Mouse (Mus musculus): ENCODE results near the gene Trmt1l. TPM values are rescaled to one million over a fixed set of nuclear protein-coding genes. Genes with fewer than 3 reads are reported as not detected.
A peak's percentile ranks its signal among the peaks of the same experiment; 100 is the strongest.
"Not testable (repeated sequence)": the region's sequence is repeated elsewhere in the genome, so short reads cannot be mapped to it uniquely, and the experiment has no call there.

Trmt1l gene
- polyA plus RNA-seq, 1 experiment from 2014 or later, result 52.5 TPM

DNA sequence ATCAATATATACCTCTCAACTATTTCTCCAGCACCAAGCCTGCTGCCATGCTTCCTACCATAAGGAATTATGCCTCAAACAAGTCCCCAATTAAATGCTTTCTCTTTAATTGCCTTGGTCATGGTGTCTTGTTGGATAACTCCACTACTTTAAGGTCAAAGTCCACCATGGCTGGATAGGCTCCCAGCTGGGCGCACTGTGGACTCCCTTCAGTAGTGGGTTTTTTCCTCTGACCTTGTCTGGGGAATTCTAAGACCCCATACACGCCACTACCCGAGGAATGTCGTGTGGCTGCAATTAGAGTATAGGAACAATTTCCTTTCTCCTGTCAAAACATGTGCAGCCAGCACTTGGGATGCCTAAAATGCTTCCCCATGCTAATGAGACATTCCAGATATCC lies 36.6 kb downstream of the Trmt1l start:
- no peaks in the 10 kb centered on the region for H3K27me3 ChIP-seq (ENCODE audit: low read depth, poor library complexity, severe bottlenecking)
- H3K9me3 ChIP-seq (replicated peaks), result no peaks in the 10 kb centered on the region
- H3K27ac ChIP-seq (replicated peaks), result no peak overlapping the region
- 78% methylated on average over 4 of the region's 4 CpGs for WGBS
- DNase-seq (ENCODE audit: low spot score), result no peak
- no peaks in the 10 kb centered on the region for H3K4me1 ChIP-seq
- H3K4me3 ChIP-seq, result no peak overlapping the region
- H3K36me3 ChIP-seq, result peaks cover 51% of the 10 kb centered on the region

DNA sequence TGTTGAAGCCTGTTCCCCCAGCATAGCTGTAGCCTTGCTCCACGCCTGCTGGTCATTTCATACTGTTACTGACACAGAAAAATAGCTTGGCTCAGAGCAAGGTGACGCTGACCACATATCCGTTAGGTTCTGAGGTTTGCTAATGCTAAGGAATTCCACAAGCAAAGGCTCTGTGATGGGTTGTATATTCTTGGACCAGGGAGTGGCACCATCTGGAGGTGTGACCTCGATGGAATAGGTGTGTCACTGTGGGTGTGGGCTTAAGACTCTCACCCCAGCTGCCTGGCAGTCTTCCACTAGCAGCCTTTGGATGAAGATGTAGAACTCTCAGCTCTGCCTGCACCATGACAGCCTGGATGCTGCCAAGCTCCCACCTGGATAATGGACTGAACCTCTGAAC lies 38.2 kb downstream of the Trmt1l start:
- Histone ChIP-seq H3K4me3 (no peak overlapping the region), H3K36me3 (peaks cover 54% of the 10 kb centered on the region), H3K27ac (replicated peaks) (no peak overlapping the region), H3K27me3 (ENCODE audit: low read depth, poor library complexity, severe bottlenecking) (no peaks in the 10 kb centered on the region), H3K4me1 (no peaks in the 10 kb centered on the region), H3K9me3 (replicated peaks) (no peaks in the 10 kb centered on the region)
- no peak for DNase-seq (ENCODE audit: low spot score)
- WGBS, result 93% methylated on average over 4 of the region's 4 CpGs

- 76% methylated on average over 7 of the region's 7 CpGs for WGBS
- H3K9me3 ChIP-seq (replicated peaks), result no peaks in the 10 kb centered on the region
- no peaks in the 10 kb centered on the region for H3K4me1 ChIP-seq
- no peak overlapping the region for H3K4me3 ChIP-seq
- H3K27ac ChIP-seq (replicated peaks), result no peak overlapping the region
- H3K36me3 ChIP-seq, result peaks cover 93% of the 10 kb centered on the region
- no peaks in the 10 kb centered on the region for H3K27me3 ChIP-seq (ENCODE audit: low read depth, poor library complexity, severe bottlenecking)
- DNase-seq (ENCODE audit: low spot score), result no peak
Measured at GRCm38 (mm10) chr1:151471429-151471828, 43.1 kb downstream of the Trmt1l start.

GRCm38 (mm10) chr1:151472386-151472785 lies 44.0 kb downstream of the Trmt1l start:
- not testable (repeated sequence) for H3K27me3 ChIP-seq (ENCODE audit: low read depth, poor library complexity, severe bottlenecking); H3K27ac ChIP-seq (replicated peaks); H3K4me3 ChIP-seq; DNase-seq (ENCODE audit: low spot score); H3K4me1 ChIP-seq; H3K9me3 ChIP-seq (replicated peaks)
- peaks cover 93% of the 10 kb centered on the region for H3K36me3 ChIP-seq
- 93% methylated on average over 8 of the region's 8 CpGs for WGBS

GRCm38 (mm10) chr1:151482497-151482896 lies 54.2 kb downstream of the Trmt1l start:
- Histone ChIP-seq H3K4me1 (no peaks in the 10 kb centered on the region), H3K4me3 (no peak overlapping the region), H3K9me3 (replicated peaks) (no peaks in the 10 kb centered on the region), H3K36me3 (peaks cover 37% of the 10 kb centered on the region), H3K27ac (replicated peaks) (no peak overlapping the region), H3K27me3 (ENCODE audit: low read depth, poor library complexity, severe bottlenecking) (no peaks in the 10 kb centered on the region)
- 97% methylated on average over 1 of the region's 1 CpGs for WGBS
- DNase-seq (ENCODE audit: low spot score), result no peak

DNA sequence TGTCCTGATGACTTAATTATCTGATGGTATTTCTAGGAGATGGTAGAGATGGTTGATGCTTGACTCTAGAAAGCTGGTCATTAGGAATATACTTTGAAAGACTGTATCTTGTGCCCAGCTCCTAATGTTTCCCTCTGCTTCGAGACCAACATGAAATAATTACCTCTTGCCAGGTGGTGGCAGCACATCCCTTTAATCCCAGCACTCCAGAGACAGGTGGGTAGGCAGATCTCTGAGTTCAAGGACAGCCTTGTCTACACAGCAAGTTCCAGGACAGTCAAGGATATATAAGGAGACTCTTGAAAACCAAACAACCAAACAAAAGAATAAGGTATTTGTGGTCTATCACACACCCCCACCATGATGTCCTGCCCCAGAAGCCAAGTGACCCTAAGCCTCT lies 55.2 kb downstream of the Trmt1l start:
- 81% methylated on average over 1 of the region's 1 CpGs for WGBS

GRCm38 (mm10) chr1:151484754-151485153 lies 56.4 kb downstream of the Trmt1l start:
- Histone ChIP-seq H3K27me3 (ENCODE audit: low read depth, poor library complexity, severe bottlenecking) (no peaks in the 10 kb centered on the region), H3K4me3 (no peak overlapping the region), H3K27ac (replicated peaks) (no peak overlapping the region), H3K4me1 (no peaks in the 10 kb centered on the region), H3K36me3 (peaks cover 31% of the 10 kb centered on the region), H3K9me3 (replicated peaks) (no peaks in the 10 kb centered on the region)
- WGBS, result 91% methylated on average over 5 of the region's 5 CpGs
- no peak for DNase-seq (ENCODE audit: low spot score)

More for the DNA sequence above, 55.2 kb downstream of the Trmt1l start:
- H3K4me1 ChIP-seq, result no peaks in the 10 kb centered on the region
- peaks cover 31% of the 10 kb centered on the region for H3K36me3 ChIP-seq
- DNase-seq (ENCODE audit: low spot score), result no peak
- no peak overlapping the region for H3K27ac ChIP-seq (replicated peaks)
- no peaks in the 10 kb centered on the region for H3K9me3 ChIP-seq (replicated peaks)
- no peaks in the 10 kb centered on the region for H3K27me3 ChIP-seq (ENCODE audit: low read depth, poor library complexity, severe bottlenecking)
- no peak overlapping the region for H3K4me3 ChIP-seq

- H3K36me3 ChIP-seq, result 0 out of 2 replicates have a peak, but pooled peaks cover 6% of the 10 kb centered on the region
- DNase-seq (ENCODE audit: low spot score), result no peak
- no peak overlapping the region for H3K4me3 ChIP-seq
- H3K27ac ChIP-seq (replicated peaks), result no peak overlapping the region
- no peaks in the 10 kb centered on the region for H3K4me1 ChIP-seq
- H3K27me3 ChIP-seq (ENCODE audit: low read depth, poor library complexity, severe bottlenecking), result no peaks in the 10 kb centered on the region
- no peaks in the 10 kb centered on the region for H3K9me3 ChIP-seq (replicated peaks)
- 90% methylated on average over 6 of the region's 6 CpGs for whole genome bisulfite sequencing
Measured at GRCm38 (mm10) chr1:151489806-151490205, 61.5 kb downstream of the Trmt1l start.

GRCm38 (mm10) chr1:151492419-151492818 lies 64.1 kb downstream of the Trmt1l start:
- no peak for DNase-seq (ENCODE audit: low spot score)
- Histone ChIP-seq H3K27ac (replicated peaks) (no peak overlapping the region), H3K4me1 (no peaks in the 10 kb centered on the region), H3K4me3 (no peak overlapping the region), H3K9me3 (replicated peaks) (no peaks in the 10 kb centered on the region), H3K27me3 (ENCODE audit: low read depth, poor library complexity, severe bottlenecking) (no peaks in the 10 kb centered on the region), H3K36me3 (peaks cover 6% of the 10 kb centered on the region; the same call in 1 of the 2 replicates)
- 74% methylated on average over 1 of the region's 1 CpGs for WGBS

DNA sequence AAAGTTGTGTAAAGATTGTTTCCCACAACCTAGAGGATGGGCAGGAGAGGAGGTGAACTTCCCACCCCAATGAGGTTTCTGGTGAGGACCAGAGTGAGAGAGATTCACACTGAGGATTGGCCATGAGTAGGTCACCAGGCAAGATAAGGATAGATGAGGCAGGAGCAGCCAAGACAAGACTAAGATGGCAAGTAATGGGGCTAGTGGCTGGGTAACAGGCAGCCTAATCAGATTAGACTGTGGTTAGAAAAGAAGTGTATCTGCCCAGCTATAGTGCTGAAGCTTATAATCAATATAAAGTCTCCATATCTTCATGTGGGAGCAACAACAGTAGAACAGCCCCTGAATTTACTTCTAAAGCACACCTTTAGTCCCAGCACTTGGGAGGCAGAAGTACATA lies 65.5 kb downstream of the Trmt1l start:
- Histone ChIP-seq H3K36me3 (peaks cover 4% of the 10 kb centered on the region; the same call in 1 of the 2 replicates), H3K27ac (replicated peaks) (no peak overlapping the region), H3K4me3 (no peak overlapping the region), H3K27me3 (ENCODE audit: low read depth, poor library complexity, severe bottlenecking) (no peaks in the 10 kb centered on the region), H3K9me3 (replicated peaks) (no peaks in the 10 kb centered on the region), H3K4me1 (peaks cover 8% of the 10 kb centered on the region)
- no peak for DNase-seq (ENCODE audit: low spot score)

GRCm38 (mm10) chr1:151494711-151495110 lies 66.4 kb downstream of the Trmt1l start:
- Histone ChIP-seq H3K9me3 (replicated peaks) (no peaks in the 10 kb centered on the region), H3K27me3 (ENCODE audit: low read depth, poor library complexity, severe bottlenecking) (no peaks in the 10 kb centered on the region), H3K4me1 (peaks cover 17% of the 10 kb centered on the region), H3K27ac (replicated peaks) (no peak overlapping the region), H3K36me3 (peaks cover 4% of the 10 kb centered on the region; the same call in 1 of the 2 replicates), H3K4me3 (no peak overlapping the region)
- no peak for DNase-seq (ENCODE audit: low spot score)
- 95% methylated on average over 6 of the region's 6 CpGs for WGBS

DNA sequence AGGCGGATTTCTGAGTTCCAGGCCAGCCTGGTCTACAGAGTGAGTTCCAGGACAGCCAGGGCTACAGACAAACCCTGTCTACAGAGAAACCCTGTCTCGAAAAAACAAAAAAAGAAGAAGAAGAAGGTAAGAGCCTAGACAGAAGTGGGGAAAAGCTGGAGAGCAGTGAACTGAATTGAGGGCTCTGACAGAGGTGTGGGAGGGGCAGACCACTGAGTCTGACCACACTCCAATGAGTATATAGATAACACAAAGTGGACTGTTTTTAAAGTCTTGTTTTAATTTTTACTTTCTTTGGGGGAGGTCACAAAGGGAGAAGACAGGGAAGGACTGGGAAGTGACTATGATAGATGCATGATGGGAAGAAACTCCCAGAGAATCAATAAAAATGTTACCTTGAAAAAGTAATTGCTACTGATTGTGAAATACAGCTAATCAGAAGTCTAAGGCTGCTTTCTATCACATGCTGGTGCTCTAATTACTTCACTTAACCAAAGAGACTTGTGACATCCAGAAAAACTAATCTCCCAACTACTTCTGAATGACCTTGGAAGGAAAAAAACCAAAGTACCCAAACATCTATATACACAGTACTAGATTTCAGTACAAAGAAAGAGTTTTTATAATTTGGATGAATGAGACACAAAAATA lies 67.4 kb downstream of the Trmt1l start:
- H3K27me3 ChIP-seq (ENCODE audit: low read depth, poor library complexity, severe bottlenecking), result no peaks in the 10 kb centered on the region
- no peaks in the 10 kb centered on the region for H3K9me3 ChIP-seq (replicated peaks)
- peaks cover 17% of the 10 kb centered on the region for H3K4me1 ChIP-seq
- peaks cover 2% of the 10 kb centered on the region; the same call in 1 of the 2 replicates for H3K36me3 ChIP-seq
- no peak for DNase-seq (ENCODE audit: low spot score)
- no peak overlapping the region for H3K4me3 ChIP-seq
- 96% methylated on average over 2 of the region's 2 CpGs for WGBS
- H3K27ac ChIP-seq (replicated peaks), result no peak overlapping the region

DNA sequence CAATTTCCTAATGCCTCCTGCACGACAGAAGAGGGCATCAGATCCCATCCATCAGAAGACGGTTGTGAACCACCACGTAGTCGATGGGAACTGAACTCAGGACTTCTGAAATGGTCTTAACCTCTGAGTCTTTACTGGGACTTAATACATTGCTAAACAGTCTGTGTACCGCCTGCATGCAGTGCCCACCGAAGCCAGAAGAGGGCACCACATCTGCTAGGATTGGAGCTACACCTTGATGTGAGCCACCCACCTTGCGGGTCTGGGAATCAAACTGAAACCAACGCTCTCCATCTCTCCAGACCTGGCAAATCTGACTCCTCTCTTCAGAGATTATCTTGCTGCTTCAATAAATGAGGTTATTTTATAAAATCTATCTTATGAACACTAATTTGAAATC lies 68.7 kb downstream of the Trmt1l start:
- Histone ChIP-seq H3K4me1 (peaks cover 17% of the 10 kb centered on the region), H3K4me3 (no peak overlapping the region), H3K27me3 (ENCODE audit: low read depth, poor library complexity, severe bottlenecking) (0 out of 2 replicates have a peak, but pooled peaks cover 5% of the 10 kb centered on the region), H3K36me3 (no peaks in the 10 kb centered on the region; the same call in 1 of the 2 replicates), H3K27ac (replicated peaks) (no peak overlapping the region), H3K9me3 (replicated peaks) (no peaks in the 10 kb centered on the region)
- DNase-seq (ENCODE audit: low spot score), result peak; percentile 29
- 88% methylated on average over 8 of the region's 8 CpGs for WGBS

Data from midbrain, embryonic 10.5 days (tissue).